Mouse (Mus musculus) thymus, postnatal 10 days (tissue): ENCODE measurements around the gene Zbtb39.
"Not testable (repeated sequence)": the region's sequence is repeated elsewhere in the genome, so short reads cannot be mapped to it uniquely, and the experiment has no call there.

ENCODE experiments used
- DNase-seq, 2 experiments: peaks; one replicate each; pipeline ENCODE4 v3.0.0; 2021; ENCODE audit warnings: low spot score in 2 of 2

The Zbtb39 gene

DNA sequence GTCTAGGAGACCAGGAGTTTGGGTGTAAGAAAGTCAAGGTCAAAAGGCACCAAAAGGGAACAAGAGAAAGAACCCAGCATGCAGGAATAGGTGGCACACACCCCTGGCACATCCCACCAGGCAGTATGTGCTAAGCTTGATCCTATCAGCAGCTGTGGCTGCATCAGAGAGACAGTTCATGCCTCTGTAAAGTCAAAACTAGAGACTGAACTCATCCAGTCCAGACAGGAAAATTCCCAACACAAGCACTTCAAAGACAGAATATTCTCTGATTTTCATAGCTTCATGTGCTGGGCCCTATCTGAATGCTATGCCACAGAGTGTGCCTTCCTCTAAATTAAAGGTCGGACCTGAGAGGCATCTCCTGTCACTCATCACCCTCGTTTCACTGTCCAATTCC, 1.8 kb upstream of the Zbtb39 start:
- no peak for DNase-seq

DNA sequence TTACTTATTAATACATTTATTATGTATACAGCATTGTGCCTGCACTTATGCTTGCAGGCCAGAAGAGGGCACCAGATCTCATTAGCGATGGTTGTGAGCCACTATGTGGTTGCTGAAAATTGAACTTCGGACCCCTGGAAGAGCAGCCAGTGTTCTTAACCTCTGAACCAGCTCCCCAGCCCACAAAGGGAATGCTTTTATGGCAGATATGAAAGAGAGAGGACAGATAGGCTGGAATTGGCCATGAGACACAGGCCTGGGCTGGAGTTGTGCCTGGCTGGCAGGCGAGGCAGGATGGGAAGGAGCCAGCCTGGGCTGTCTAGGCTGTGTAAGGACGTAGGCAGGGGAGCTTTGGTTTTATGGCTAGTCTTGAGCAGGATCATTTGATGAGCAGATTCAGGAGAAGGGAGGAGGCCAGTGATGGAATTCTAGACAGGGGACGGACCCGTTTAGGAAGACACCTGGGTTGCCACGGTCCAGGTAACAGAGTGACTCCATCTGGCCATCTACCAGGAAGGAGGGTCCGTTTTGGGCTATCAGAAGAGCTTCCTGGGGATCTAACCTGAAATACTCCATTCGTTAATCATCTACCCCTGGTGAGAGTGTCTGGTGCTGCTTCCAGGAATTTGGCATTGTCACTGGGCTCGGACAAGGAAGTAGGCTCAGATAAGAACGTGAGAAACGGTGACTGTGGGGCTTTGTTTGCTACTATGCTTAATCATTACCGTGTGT, 1.0 kb upstream of the Zbtb39 start:
- DNase-seq: peak in 1 of 2 experiments; percentile 61

DNA sequence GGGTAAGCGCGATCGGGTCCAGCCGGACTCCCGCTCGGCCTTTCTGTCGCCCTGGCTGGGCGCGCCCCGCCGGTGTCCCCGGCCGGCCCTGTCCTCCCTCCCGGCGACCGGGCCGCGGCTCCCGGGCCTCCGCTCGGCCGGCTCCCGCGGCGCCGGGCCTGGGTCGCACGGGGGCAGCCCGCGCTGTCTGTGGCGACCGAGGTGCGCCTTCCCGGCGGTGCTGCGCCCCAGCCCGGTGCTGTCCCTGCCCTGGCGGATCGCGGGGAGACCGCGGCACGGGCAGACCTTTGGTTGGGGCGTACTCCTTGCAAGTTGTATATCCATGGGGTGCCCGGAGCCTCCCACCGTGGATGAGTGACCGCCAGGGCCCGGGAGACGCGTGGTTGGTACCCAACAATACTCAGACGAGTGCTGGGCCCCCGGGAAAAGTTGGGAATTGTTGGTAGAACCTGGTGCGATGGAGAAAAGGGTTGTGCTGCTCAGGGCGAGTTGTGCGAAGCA, 373 bp downstream of the Zbtb39 start:
- peak; percentile 26 to 40 for DNase-seq

DNA sequence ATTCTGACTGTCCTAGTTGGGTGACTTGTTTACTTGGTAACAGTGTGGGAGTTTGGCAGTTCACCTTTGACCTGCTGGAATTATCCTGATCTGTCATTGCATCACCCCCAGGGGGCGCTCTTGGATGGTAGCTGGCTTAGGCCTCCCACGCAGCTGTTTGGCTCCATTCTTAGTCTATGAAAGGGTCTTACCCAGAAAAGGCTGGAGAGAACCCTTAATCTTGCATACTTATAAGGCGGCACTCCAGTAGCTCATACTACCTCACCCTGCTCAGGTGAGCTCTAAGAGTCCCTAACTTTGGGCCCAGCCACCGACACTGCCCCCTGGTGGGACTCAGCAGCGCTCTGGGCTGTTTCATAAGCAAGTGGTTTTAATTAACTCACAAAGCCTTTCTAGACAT, 5.3 kb downstream of the Zbtb39 start:
- DNase-seq: peak in 1 of 2 experiments; percentile 52

DNA sequence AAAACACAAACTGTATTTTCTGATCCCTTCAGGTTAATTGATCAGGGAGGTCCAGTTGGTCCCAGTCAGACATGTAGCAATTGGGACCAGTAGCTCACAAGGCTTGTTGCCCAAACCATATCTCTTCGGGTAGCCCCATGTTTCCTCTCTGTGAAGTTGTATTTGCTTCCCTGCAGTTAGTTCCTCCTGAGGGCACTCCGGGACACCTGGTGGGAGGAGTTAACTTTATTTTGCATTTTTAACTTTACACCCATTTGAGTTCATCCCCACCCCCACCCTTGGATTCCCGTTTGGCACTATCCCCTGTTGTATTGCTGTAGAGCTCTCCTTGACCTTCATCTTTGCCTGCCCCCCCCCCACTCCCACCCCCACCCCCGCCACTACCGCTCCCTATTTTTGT, 6.5 kb downstream of the Zbtb39 start:
- no peak for DNase-seq

DNA sequence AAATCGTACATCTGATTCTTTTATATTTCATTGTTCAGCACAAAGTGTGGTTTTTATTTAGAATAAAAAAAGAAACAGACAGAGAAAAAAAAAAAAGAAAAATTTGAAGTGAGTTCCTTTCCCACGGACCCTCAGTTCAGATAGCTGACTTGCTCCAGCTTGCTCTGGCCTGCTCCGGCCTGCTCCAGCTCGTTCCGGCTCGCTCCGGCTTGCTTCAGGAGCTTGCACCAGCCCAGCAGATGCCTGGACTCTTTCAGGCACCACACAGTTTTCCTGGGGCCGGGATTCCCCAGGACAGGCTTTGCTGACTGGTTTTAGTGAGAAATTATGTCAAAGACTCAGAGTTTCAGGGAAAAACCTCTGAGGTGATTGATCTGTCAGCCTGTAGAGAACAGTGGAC, 7.9 kb downstream of the Zbtb39 start:
- DNase-seq: no peak

DNA sequence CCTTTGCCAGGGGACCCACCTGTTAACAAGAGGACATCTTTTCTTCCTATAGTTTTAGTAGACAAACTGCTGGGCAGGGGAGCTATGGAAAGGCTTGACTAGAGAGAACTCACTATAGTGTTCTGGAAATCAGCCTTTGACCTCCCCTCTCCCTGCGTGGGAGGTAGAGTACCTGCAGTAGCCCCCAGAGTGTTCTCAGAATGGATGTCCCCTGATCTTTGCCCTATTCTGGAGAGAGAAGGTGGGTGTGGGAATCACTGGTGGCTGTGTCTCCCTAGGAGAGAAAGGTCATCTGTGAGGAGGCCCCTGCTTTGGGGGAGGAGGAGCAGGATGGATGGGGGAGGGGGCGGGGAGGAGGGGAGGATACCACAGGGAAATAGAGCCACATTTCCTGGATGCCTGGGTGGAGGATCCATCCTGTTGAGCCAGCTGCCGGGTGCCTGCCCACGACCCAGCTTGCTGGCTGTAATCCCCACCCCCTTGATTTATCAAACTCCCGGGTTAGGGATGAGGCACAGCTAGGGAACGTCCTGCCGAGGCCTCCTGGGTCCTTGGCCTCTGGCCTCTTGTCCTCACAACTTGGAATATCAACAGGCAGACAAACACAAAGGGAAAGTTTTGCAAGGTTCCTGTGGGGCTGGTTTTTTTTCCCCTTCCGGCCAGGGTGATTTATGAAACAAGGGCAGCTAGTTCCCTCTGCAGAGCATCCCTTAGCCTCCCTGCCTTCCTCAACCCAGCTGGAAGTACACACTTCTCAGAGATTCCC, 9.7 kb downstream of the Zbtb39 start:
- no peak for DNase-seq

DNA sequence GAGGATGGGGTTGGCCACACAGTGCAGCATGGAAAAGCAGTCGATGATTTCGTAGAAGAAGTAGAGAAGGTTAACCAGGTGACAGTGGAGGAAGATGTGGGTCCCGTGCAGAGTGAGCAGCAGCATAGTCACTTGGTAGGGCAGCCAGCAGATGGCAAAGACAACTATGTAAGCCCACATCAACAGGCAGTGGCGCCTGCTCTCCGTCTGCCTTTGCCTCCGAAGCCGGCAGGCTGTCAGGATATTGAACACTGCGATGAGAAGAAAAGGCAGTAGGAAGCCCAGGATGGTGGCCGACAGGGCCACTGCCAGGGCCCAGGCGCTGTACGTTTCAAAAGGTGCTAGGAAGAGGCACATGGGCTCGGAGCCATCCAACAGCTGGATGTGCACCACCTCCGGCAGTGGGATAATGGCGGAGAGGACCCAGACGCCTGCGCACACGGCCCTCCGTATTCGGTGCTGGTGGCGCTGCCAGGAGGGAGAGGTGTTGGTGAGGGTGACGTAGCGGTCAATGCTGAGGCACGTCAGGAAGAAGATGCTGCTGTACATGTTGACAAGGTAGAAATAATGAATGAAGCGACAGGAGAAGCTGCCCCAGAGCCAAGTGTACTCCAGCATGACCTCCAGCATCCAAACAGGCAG, 10.9 kb downstream of the Zbtb39 start:
- DNase-seq: no peak

DNA sequence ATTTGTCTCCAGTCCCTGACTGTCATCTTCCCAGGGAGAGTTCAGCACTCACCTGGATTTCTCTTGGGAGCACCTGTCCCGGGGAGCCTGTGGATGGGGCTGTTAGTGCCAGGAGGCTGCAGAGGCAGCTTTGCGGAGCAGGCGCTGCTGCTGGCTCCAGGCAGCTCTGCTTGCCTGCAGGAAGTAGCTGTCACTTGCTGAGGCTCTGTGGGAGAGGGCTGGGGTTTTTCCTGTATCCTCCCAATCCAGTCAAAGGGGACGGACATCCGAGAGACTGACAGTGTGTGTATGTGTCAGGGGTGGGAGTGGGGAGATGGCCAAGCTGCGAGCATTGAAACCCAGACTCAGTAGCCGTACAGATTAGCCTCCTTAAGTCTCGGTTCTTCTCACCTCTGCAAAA, 12.2 kb downstream of the Zbtb39 start, which contains the start of gene Gpr182:
TSS of gene Gpr182 (minus strand) at position 185 of the 400 bp plus-strand sequence.
- DNase-seq: no peak

DNA sequence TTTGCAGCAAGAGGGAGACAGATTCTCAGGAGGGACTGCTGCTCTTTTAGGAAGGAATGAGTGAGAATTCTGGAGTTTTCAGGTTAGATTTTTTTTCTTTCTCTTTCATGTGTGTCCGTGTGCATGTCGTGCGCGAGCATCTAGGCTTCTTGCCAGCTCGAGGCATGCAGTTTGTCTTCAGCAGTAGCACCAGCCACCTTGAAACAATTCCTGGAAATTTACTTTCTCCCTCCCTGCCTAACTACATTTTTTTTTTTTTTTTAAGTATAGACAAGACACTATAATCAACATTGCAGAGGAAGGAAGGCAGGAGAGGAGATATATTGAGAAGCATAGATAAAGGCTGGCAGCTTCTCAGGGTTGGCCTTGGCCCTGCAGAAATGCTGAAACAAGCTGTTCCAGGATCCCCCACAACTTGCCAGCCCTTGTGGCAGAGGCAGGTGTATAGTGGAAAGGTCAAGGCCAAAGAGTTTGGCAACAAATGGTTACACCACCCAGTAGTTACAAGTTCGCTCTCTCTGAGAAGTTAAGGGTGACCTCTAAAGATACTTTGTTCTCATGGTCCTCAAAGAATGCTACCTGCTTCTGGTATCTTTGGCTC, 15.3 kb downstream of the Zbtb39 start:
- no peak for DNase-seq

DNA sequence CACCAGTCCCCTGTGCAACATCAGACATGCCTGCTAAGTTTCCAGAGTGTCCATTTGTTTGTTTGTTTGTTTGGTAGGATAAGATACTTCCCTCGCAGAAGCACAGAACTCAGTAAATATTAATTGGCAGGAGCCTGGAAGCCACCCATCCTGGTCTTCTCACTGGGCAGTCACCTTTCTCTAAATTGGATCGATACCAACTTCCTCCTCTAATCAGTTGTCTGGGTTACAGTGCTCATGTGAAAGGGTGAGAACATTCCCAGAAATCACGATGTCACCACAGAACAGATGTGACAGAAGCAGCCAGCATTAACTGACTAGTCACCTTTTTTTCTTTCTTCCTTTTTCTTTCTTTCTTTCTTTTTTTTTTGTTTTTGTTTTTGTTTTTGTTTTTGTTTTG, 15.9 kb downstream of the Zbtb39 start:
- no peak for DNase-seq

DNA sequence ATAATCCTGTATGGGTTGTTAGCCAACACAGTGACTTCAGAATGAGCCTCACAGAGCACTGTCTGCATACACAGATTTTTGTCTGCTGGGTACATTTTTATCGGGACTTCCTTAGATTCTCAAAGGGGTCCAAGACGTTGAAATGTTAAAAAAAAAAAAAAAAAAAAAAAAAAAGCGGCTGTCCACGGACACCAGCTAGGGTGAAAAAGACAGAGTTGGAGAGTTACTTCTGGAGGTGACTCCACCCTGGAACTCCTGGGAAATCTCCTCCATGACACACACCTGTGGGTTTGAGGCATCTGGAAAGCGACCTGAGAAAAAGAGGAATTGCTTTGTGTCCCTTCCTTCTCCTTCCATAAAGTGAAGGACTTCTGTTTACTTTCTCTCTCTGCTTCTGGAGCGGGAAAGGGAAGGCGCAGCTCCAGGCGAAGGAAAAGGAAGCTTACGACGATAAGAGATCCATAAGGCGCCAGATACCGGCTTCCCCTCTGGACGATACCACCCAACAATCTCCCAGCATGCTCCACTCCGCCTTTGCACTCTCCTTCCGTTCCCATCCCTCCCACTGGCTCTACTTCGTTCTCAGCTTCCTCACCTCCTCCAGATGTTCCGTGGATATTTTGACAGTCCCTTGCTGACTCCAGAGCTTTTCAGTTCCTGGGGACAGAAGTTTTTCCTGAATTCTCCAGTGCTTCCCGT, 16.6 kb downstream of the Zbtb39 start:
- no peak for DNase-seq

DNA sequence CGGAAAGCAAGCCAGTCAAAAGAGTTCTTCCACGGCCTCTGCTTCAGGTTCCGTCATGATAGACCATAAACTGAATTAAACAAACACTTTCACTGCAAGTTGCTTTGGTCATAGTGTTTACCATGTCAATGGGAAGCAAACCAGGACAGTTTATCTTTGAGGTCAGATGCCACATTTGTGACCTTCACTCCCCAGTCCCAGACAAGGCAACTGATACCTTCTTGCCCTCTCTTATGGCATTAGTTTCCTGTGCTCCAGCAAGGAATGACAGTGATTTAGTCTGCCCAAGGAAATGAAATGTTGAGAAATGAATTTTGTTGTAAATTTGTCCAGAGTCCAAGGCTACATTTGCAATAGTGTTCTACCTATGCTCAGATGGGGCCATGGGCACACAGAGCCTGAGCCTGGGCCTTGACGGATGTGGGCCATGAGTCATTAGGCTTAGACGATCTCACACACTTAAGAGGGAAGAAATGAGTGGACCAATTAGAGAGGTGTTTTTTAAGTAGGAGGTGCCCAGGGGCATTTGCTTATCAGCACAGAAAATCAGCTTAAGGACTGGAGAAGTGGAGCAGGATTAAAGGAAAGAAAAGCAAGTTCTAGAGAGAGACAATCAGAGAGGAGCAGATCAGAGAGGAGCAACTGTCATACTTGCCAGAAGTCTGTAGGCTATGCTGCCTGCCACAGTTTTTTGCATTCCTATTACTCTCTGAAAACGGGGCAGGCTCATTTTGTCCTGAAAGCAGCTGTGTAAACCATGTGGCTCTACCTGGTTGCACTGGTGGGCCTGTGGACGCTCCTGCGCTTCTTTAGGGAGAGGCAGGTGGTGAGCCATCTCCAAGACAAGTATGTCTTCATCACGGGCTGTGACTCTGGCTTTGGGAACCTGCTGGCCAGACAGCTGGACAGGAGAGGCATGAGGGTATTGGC, 20.1 kb downstream of the Zbtb39 start, which contains the start of the genes Rdh1 and Rdh16f1:
TSS of gene Rdh1 (plus strand) at position 541 of the 930 bp plus-strand sequence.
TSS of gene Rdh16f1 (plus strand) at position 607 of the 930 bp plus-strand sequence.
- DNase-seq: no peak

DNA sequence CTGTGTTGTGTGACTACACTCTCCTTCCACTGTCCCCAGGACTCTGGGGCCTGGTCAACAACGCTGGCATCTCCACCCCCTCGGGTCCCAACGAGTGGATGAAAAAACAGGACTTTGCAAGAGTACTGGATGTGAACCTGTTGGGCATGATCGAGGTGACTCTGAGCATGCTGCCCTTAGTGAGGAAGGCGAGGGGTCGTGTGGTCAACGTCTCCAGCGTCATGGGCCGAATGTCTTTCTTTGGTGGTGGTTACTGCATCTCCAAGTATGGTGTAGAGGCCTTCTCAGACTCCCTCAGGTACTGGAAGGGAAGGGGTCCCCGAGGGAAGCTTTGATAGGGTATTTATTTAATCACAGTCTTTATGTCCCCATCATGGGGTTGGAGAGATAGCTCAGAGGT, 23.6 kb downstream of the Zbtb39 start:
- DNase-seq: peak in 1 of 2 experiments; percentile 2

DNA sequence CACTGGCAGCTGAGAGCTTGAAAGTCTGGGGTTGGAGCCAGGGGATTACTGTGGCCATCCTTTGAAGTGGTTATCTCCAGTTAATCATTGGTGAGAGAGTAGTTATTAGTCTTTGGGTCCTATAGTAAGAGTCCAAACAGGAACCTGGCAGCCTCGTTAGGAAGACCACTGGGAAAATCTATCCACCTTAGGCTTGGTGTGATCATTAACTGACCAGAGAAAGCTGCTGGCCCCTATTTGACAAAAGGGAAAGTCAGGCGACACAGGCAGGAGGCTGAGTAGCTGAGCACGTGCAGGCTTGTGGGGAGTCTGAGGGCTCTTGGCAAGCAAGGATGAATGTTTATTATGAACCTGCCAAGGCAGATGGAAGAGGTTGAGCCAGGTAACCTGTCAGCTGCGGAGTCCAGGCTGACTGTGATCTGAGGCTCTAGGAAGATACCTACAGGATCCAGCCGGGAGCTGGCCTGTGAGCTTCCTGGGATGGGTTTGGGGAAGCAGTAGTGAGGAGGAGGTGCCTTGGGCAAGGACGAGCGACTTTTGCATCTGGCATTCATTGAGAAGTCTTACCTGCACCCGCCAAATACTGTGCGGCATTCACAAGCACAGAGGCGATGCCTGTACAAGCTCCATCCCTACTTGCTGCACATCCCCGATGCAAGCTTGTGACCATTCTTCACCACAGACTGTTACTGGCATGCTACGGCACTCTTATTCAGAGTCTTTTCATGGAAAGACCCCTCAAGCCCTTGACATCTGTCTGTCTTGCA, 24.8 kb downstream of the Zbtb39 start:
- no peak for DNase-seq

DNA sequence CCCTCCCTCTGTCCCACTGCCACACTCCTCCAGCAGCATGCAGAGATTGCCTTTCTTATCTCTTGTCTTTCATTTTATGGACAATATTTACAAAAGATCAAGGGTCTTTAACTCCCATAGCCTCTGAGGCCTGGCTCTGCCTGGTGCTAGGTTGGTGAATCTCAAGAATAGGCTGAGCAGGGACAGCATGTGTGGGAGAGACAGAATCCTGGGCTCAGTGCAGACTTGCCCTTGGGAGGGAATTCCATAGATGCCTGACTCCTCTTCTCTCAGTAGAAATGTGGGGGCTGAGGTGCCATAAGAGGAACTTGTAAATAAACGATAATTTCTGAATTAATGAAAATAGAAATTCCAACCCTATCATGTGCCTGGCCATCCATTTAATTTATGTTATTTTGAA, 27.2 kb downstream of the Zbtb39 start:
- no peak for DNase-seq

DNA sequence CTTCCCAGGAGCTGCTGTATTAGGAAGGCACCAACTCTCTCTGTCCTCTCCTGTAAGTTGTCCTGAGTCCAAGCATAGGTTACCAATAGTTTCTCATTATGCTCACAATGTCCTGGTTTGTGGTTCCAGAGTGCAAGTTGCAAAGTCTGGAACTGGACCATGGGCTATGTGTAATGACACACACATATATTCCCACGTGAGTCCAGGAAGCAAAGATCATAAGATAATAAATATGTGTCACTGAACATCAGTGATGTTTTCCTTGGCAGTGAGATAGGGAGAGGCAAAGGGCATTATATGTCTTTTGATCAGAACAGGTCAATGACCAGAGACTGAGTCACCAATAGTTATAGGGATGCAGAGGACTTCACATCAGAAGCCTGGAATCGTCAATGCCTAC, 36.7 kb downstream of the Zbtb39 start, which contains the start of gene Rdh9:
TSS of gene Rdh9 (plus strand) at position 376 of the 400 bp plus-strand sequence.
- DNase-seq: no peak

DNA sequence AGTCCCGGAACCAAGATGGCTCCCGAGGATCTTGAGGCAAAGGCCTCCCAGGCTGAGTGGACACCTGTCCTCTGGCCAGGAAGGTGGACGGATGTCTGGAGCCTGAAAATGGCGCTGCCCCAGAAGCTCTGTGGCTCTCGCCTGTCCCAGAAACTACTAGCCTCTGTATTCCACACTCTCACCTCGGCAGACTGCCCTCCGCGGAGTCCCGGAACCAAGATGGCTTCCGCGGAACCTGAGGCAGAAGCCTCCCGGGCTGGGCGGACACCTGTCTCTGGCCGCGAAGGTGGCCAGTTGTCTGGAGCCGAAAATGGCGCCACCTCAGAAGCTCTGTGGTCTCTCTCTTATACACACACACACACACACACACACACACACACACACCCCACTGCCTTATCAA, 43.0 kb downstream of the Zbtb39 start:
- DNase-seq: not testable (repeated sequence)

DNA sequence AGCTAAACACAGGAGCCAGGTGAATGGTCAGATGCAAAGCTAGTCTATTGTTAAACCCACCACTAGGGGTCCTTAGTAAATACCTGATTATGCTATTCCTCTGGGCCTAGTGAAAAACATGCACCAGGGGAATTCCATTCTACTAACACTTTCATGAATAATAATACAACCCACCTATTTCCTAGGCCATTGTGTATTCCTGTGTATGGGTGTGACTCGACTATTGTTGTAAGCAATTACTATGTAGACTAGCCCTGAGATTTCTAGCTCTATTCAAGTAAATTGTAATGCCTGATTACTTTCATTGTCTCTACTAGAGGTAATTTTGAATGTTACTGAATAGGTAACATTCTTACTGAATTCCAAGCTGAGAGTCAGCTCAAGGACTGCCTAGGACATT, 46.1 kb downstream of the Zbtb39 start:
- DNase-seq: not testable (repeated sequence)
